Mouse (Mus musculus) CH12F3 (cell line): Measurements from ENCODE around the gene Rassf5.
"Not testable (repeated sequence)": the region's sequence is repeated elsewhere in the genome, so short reads cannot be mapped to it uniquely, and the experiment has no call there.

Experiments used
- in situ Hi-C: fragments of 300-500 bp; cut with MboI; formaldehyde crosslinking; loops from 2 replicates; pipeline ENCODE4 v1.14.3; 2020; ENCODE audit warnings: low sequenced_read_pairs

The Rassf5 gene

DNA sequence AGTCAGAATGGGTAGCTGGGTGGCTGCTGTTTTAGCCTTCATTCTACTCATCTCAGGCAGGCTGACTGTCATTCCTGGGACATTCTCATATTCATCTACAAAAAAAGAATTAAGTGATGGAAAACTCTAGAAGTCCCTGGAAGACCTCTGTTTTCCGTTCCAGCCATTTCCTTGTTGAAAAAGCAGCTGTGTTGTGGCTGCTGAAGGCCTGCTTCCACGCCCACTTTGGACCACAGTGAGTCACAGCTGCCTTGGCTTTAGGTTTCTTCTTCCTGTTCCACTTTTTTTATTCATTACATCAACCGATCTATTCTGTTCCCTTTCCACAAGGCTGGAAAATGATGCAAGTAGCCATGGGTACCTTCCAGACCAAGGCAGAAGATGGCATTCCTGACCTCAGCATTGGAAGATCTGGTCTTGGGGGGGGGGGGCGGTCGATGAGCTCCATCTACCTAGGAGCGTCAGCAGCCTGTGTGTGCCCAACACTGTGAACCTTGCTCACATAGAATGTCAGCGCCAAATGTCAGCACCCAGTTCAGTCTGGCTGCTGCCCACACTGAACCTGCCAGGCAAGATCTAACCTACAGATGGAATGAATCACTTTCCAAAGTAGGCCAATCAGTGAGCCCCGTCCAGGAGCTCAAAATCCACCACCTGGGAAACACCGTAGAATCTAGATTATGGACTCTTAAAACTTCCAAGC, 60.7 kb downstream of the Rassf5 start:
- in situ Hi-C loops: loop anchor here (5.0 kb wide), 1 partner anchor 73 kb away; no protein-coding TSS in a partner anchor

DNA sequence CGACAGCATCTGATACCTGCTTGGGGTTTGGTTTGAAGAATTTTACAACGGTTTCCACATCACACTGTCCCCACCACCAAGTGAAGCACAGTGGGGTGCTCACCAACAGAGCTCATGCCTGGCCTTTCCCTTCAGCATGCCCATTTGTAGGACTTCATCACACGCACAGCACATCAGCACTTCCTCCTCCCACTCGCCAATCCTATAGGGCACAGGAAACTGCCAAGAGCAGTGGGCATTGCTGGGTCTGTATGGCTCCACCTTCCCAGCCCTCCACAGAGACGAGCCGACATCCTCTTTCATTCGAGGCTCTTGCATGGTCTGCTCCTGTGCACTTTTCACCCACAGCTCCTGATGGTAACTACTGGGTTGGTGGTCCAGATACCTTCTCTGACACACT, 61.9 kb downstream of the Rassf5 start:
- in situ Hi-C loops: loop anchor here (5.0 kb wide), 1 partner anchor 74 kb away; no protein-coding TSS in a partner anchor

DNA sequence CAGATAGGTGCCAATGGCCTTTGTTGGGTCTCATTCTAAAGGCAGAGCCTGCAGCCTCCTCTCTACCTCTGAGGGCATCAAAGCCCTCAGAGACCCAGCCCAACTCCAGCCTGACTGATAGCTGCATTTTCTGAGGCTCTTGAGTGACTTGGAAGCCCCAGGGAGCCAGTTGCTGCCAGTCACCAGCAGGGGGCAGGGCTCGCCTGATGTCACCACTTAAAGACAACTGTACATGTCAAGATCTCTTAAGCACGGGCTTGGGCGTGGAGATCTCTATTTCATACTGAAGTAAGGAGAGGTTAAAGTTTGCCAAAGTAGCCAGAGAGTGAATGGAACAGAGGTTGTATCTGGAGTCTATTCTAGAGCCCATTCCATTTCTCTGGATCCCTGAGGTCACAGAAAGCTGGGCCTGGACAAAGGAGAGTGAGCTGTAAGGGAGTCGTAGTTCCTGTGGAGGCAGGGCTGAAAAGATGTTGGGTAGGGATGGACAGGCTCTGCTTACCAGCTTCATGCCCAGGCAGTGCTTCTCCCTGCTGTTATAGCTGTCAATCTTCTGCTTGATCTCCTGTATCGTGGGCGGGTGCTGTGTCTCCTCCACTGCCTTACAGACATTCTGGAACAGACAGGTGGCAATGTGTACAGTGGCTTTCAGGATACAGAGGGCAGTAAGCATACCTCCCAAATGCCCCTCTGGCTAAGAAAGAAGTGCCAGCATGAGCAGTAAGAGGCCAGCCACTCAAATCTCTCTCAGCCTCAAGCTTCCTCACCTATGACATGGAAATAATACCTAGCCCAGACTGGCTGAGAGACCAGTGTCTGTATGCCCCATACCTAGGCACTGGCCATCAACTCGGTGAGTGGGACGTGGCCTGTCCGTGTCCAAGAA, 63.2 kb downstream of the Rassf5 start:
- in situ Hi-C loops: loop anchor here (5.0 kb wide), 1 partner anchor 75 kb away; no protein-coding TSS in a partner anchor

DNA sequence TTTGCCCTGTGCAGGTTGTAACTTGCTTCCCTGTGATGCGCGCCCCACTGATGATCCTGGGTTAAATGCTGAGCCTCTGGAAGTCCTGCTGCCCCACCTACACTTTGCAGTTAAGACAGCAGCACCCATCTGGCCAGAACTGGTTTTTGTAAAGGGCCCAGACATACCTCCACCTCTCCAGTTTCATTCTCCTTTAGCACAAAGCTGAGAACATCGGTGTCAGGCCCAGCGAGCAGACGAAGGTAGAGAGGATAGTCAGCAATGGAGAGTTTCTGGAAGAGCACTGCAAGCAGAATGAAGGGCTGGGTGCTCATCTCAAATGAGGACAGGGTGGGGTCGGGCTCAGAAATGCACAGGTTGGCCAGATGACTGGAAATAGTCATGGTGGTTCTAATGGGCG, 64.7 kb downstream of the Rassf5 start:
- in situ Hi-C loops: loop anchor here (5.0 kb wide), 1 partner anchor 77 kb away; no protein-coding TSS in a partner anchor

DNA sequence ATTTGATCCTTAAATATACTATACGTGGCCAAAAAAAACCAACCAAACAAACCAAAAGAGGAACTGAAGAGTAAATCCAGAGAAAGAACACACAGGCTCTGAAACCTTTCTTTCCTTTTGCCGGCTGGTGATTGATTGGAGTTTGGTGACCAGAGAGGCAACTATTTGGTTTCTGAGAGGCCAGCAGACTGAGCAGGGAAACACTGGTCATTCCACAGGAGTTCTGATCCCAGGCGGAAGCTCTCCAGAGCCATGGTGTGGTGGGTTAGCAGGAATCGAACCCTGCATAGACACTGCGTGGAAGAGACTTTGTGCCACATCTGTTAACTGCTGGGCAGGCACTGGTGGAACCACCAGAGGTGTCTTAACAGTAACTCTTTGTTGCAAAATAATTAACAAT, 67.0 kb downstream of the Rassf5 start:
- in situ Hi-C loops: no loop called here

DNA sequence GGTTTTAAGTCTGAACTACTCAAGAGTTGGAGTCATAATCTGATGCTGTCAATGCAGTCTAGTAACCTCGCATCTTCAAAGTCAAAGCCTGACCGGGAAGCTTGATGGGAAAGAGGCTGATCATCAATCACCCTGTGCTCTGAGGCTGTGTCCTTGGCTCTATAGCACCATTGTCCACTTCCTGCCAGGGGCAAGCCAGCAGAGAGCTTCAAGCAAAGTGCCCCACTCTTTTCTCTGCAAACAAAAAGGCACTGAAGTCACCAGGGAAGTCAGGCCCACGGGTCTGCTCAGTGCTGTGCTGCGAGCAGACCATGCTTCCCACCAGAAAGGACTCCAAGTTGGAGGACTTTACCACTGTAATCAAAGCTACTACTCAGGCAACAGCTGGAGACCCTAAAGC, 67.8 kb downstream of the Rassf5 start:
- in situ Hi-C loops: no loop called here

DNA sequence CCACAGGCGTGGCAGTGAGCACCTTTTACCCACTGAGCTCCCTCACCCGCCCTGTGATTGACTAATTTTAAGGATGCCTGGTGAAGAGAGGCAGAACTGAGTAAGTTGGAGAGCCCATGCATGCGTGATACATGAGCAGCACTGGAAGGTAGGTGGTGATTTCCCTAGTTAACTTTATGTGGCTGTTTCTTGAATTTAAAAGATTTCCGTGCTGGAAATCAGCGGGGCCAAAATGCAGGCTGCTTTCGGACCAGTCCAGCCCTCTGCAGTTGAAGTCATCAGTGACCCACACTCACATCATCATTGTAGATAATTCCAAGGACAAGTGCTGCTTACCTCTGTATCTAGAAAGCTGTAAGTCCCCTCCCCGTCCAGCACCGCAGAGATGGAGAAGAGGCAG, 69.2 kb downstream of the Rassf5 start:
- in situ Hi-C loops: no loop called here

DNA sequence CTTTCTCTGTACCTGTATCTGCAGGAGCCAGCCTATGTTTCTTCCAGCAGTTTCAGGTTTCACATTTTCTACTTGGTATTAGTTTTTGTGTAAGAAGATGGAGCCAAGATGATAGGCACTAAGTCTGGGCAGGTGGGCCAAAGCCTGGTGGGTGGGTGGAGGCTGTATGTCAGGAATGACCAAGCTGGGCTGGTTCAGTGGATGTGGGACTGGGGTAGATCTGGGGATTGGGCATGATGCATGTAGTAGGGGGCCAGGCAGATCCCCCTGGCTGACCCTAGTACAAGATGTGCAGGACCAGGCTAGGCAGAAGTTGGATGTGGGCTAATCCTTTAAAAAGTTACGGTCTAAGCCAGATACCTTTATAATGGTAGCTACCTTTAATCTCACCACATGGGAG, 69.9 kb downstream of the Rassf5 start:
- in situ Hi-C loops: no loop called here

DNA sequence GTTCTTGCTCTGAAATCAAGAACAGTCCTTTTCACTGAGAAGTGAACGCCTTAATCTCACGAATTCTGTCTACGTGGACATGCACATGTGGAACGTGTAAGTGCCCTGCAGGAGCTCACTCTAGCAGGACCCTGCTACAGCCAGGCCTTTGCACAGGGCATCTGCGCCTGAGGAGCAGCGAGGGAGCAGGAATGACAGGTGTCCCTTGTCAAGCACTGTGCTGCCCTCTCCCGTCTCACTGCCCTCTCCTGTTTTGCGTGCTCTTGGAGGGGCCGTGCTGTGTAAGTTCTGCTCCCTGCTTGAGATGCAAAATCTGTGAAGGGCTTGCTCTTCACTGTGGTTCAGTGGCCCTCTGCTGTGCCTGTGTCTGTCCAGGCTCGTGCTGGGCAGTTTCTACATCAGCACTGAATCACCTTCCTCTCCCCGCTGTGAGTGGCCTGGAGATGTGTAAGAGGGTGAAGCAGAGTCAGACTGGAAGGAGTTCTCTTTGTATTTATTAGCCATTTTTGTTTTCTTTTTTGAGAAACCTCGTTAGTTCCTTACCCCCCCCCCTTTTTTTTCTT, 70.7 kb downstream of the Rassf5 start:
- in situ Hi-C loops: no loop called here

DNA sequence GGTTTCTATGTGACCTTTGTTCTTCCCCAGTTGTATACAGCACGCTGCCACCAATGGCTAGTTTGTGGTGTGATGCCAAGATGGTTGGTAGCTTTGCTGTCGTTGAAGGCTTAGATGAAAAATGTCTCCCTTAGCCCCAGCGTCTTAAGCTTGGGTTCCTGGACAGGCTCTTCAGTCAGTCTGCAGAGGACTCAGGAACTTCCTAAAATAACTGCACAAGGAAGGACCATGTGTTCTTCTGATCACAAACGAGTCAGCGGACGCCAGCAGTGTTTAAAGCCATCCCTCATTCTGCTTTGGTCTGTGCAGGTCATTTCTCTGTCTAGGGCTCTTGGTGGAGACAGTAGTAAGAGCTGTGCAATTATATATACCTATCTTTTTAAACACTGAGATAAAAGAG, 71.2 kb downstream of the Rassf5 start:
- in situ Hi-C loops: no loop called here

DNA sequence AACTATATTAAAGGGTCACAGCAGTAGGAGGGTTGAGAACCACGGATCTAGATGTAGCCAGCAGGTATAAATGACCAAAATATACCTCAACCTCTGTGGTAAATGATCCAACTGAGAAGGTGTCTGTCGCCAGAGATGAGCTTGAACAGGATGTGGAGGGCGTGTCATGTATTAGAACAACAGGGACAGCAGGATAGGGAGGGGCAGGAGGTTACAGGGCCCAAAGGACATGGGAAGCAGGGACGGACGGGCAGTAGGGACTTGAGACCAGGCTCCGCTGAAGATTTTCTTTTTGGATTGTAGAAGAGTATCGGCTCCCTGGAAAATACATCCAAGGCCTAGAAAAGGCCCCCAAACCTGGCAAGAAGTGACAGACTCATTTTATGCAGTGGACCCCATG, 72.1 kb downstream of the Rassf5 start:
- in situ Hi-C loops: no loop called here

DNA sequence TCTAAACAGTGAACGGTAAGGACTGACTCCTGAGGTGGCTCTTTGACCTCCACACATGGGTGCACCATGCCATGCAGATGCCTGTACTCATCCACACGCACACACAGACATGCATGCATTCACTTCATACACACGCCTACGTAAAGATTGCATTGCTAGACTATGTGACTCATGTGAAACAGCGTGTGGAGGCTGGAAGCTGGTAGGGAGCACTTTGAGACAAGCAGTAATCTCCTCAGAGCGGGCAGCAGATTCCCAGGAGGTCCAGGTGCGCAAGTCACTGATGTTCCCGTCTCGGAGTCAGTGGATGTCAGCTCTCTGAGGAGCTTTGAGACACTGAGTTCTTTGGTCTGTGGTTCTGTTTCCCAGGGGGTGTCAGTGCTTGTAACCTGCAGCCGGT, 77.4 kb downstream of the Rassf5 start:
- in situ Hi-C loops: no loop called here

DNA sequence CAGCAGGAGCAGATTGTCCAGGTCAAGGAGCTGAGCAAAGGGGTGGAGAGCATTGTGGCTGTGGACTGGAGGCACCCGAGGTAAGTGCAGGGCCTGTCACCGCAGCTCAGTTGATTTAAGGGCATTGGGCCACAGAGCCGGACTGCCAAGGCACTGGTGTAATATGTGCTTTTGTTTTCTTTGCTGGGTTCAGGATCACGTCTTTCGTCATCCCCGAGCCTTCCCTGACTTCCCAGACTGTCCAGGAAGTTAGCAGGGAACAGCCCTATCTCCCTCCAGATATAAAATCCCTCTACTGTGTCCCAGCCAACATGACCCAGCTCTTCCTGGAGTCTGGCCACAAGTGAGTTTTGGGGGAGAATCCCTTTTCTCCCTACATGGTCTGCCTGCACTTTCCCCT, 80.6 kb downstream of the Rassf5 start:
- in situ Hi-C loops: no loop called here

DNA sequence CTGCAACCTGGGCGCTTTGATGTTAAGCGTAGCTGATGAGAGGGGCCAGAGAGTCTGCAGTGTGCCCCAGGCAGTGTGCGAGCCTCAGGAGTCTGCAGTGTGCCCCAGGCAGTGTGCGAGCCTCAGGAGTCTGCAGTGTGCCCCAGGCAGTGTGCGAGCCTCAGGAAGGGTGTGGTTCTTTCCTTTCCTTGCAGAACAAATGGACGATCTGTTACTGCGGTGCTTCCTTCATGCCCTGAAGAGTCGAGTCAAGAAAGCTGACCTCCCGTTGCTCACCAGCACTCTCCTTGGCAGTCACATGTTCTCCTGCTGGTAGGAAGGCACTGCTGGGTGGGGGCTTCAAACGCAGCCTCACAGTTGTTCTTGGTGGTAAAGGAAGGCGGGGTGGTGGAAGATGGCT, 84.0 kb downstream of the Rassf5 start:
- in situ Hi-C loops: no loop called here

DNA sequence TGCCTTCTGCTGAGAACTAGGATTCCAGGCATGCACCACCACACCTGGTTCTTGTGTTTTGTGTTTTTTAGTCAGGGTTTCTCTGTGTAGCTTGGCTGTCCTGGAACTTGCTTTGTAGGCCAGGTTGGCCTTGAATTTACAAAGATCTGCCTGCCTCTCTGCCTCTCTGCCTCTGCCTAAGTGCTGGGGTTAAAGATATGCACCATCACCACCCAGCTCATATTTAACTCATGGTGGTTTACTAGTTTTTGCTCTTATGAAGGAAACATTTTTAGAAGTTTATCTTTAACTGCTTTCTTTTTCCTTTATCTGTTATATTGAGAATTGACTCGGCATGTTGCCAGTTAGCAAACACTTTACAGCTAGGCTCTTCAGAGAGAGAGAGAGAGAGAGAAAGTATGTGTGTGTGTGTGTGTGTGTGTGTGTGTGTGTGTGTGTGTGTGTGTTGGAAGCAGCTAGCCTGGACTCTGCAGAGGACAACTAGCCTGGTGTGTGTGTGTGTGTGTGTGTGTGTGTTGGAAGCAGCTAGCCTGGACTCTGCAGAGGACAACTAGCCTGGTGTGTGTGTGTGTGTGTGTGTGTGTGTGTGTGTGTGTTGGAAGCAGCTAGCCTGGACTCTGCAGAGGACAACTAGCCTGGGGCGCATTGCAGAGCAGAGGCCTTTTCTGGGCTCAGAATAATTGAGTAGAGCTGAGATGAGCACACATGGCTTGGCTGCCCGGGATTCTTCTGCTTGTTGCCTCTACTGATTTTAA, 85.3 kb downstream of the Rassf5 start:
- in situ Hi-C loops: not testable (repeated sequence)

DNA sequence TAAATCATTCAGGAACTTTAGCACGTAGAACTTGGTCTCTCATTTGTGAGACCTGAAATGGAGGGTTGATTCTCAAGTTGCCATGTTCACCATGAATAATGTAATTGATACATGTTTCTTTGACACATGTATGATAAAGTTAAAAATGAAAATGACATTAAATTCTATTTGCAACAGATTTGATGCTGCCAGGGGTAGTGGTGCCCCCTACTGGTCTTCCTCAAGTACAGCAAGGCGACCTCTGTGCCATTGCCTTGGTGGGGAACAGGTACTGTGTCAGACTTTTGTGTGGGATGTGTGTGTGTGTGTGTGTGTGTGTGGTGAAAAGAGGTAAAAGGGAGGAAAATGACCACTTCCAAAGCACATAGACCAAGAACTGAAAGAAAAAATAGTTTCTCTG, 89.6 kb downstream of the Rassf5 start:
- in situ Hi-C loops: no loop called here

DNA sequence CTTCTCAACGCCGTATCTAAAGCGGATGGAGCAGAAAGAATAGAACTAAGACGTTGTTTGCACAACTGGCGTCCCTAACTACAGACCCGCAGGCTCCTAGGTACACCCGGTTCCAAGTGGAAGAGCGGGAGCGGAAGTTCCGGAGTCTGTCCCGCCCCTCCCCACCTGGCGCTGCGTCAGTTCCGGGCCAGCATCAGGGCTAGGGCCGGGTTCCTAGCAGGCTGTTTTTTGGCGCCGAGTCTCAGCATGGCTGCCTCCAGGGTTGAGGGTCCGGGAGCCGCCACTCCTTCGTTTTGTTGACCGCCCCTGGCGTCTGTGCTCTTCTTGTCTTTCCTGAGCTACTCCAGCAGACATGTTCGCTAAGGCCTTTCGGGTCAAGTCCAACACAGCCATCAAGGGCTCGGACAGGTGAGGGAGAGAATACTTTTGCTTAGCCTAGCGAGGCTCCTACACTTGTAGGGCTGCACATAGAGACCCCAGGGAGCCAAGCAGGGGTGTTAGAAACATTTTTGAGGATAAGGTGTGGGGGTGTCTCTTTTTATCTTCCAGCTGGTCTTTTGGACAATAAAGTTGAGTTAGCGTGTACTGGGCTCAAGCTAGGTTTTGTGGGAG, 91.9 kb downstream of the Rassf5 start, which contains the start of gene Eif2d:
Gene Eif2d, plus strand, starts transcription at position 164 of the 612 bp plus-strand sequence.
- in situ Hi-C loops: no loop called here

DNA sequence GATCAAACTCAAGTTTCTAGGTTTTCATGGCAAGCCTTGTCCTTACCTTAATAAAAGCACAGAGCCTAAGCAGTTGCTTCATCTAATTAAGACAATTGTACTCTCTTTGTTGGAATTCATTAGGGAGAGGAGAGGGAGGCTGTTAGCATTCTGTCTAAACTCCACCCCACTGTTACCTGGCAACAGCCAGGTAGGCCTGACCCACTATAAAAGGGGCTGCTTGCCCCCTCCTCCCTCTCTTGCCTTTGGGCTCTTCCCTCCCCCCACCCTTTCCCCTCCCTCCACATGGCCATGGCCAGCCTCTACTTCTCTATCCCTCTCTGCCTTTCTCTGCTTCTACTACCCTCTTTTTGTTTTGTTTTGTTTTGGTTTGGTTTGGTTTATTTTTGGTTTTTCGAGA, 95.6 kb downstream of the Rassf5 start:
- in situ Hi-C loops: no loop called here

DNA sequence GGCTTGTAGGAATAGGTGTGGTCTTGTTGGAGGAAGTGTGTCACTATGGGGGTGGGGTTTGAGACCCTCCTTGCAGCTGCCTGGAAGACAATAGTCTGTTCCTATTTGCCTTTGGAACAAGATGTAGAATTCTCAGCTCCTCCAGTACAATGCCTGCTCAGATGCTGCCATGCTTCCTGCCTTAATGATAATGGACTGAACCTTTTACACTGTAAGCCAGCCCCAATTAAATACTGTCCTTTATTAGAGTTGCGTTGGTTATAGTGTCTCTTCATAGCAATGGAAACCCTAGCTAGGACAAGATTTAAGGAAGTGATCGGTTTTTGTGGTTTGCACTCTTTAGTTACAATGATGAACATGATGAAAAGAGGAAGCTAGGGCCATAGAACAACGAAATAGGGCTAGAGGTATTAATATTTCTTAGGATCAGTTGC, 98.9 kb downstream of the Rassf5 start:
- in situ Hi-C loops: no loop called here

DNA sequence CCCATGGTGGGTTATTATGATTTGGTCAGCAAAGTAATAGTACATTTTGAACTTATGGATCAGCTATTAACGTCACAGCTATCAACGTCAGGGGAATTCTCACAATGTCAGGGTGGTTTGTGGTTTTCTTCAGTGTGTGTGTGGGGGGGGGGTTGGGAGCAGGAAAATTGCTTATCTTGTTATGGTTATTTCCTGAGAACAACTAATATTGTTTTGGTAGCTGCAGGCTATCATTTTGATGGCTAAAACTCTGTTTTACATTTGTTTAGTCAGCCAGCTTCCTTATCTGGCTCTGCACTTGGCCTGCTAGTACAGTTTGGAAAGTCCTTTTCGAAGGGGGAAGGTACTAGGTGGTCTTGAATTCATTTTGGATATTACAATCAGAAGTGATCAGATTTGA, 99.8 kb downstream of the Rassf5 start:
- in situ Hi-C loops: not testable (repeated sequence)
